Mouse (Mus musculus) erythroblast, adult 5-6 weeks (primary cell): ENCODE measurements around the gene Zfp655. TPM values are rescaled to one million over a fixed set of nuclear protein-coding genes. Genes with fewer than 3 reads are reported as not detected.
"Not testable (repeated sequence)": the region's sequence is repeated elsewhere in the genome, so short reads cannot be mapped to it uniquely, and the experiment has no call there.

Experiments
- ATAC-seq: replicated peaks from 2 replicates; pipeline ENCODE4 v1.8.0; 2016; ENCODE audit warnings: moderate number of reproducible peaks, mild to moderate bottlenecking, moderate TSS enrichment, inconsistent platforms; ENCODE audit not compliant: poor library complexity, low FRiP score, severe bottlenecking
- total RNA-seq, 2 experiments: library from RNA; stranded (forward) in 1 of 2; stranded (reverse) in 1 of 2; fragments of 150-400 nt in 1 of 2; fragments of 200-764, 138-1000 nt in 1 of 2; gene quantifications; 2 replicates each; pipeline versions ENCODE4 v1.2.3 to v1.2.4; 2015 to 2017; ENCODE audit warnings: low replicate concordance in 2 of 2

Gene Zfp655
- 24.8 and 33.9 TPM in 2 replicates for total RNA-seq (2015; ENCODE audit: low replicate concordance)
- total RNA-seq (2017; ENCODE audit: low replicate concordance) = 36.8 and 44.6 TPM in 2 replicates

DNA sequence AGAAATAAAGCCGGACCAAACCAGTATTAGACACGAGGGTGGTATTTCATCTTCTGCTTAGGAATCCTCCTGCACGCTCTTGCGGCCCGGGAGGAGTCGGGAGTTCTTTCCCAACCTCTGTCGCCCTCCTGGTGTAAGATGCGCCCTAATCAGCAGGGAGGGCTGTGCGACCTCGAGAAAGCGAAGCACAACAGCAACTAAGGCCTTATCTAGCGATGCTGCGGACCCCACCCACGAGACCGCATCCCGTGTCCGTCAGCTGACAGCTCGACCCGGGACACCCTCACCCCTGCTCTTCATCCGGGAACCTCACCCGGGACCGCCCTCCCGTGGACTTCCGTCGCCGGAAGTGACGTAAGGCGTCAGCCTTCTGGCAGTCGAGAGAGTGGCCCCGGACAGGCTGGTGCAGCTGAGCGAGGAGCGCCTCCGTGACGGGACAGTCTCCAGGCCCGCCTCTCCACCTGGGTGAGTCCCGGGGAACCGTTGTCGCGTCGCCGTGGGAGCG is at the start of gene Zfp655:
Gene Zfp655 (plus strand): TSS at position 349 of the 505 bp plus-strand sequence.
- ATAC-seq = peak; percentile 97

DNA sequence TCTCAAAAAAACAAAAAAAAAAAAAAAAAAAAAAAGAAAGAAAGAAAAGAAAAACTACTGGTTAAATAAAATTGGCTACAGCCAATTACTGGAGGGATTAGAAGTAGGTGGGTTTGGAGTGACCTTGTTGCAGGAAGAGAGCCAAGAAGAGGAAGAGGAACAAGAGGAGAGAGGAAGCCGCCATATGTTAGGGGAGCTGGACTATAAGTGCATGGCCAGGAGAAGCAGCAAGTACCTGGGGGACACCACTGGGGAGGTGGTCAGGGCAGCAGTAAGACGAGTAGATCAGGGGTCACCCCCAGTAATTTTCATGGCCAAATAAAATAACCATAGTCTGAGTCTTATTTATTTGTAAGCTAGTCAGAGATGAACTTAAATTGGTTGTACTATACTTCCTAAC is 46.3 kb upstream of the Zfp655 start:
- no peak for ATAC-seq

DNA sequence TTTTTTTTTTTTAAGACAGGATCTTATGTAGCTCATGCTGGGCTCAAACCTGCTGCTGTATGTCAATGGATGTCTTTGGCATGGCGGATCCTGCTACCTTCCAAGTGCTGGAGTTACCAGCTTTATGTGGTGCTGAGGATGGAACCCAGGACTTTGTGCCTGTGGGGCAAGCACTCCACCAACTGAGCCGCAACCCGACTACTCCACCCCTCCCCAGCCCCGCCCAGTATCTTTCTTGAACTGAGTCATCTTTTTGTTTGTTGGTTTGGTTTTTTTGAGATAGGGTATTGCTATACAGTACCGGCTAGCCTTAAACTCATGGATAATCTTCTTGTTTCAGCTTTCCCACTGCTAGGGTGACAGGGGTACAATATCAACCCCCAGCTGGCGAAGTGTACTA is 42.1 kb upstream of the Zfp655 start:
- no peak for ATAC-seq

DNA sequence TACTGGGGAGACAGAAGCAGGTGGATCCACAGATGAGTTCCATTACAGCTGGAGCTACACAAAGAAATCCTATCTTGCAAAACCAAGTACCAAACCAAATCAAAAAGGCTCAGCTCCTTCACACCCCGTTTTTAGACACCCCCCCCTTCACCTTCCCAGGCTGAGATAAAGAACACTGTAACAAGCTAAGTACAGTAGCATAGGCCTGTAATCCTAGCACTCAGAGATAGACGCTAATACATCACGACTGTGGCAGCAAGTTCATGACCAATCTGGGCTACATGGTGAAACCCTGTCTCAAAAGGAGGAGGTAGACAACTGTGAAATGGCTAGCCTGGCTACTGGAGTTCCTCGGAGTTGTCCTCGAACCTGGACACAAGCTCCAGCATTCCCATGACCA is 41.1 kb upstream of the Zfp655 start:
- ATAC-seq = no peak

DNA sequence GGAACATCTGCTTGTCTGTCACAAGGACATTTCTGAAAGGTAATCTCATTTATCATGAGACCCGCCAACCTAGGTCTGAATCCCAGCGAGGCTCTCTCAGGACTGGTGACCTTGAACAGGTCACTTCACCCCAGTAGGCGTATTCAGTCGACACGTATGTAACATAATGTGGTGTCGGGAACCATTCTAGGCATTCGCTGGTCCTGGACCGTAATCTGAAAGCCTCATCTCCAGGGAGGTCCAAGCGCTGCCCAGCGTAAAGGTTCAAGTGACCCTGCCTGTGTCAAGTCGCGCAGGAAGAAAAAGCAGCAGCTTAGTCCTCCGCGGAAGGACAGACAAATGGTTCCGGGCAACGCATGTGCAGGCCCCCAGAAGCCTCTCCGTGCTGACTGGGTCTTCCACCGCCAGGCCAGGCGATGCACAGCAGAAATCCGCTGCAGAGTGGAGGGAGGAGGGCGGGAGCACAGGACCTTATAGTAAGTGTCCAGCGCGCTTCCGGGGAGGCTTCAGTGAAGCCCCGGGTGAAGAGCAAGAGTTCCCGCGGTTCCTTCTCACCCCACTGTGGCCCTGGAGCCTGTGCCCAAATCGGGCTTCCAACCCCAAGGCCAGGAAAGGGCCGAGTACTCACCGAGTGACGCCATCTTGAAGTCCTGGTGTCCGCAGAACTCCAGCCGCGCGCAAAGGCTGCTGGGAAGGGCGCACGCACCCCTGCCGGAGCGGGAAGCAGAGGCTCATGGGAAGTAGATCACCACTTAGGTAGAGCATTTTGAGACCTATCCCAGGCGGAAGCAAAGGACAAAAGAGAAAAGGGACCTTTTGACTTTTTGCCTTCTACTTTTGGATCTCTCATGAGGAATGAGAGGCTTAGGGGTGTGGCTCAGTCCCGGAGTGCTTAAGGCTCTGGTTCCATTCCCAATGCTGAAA is 40.4 kb upstream of the Zfp655 start:
- peak; percentile 96 for ATAC-seq

DNA sequence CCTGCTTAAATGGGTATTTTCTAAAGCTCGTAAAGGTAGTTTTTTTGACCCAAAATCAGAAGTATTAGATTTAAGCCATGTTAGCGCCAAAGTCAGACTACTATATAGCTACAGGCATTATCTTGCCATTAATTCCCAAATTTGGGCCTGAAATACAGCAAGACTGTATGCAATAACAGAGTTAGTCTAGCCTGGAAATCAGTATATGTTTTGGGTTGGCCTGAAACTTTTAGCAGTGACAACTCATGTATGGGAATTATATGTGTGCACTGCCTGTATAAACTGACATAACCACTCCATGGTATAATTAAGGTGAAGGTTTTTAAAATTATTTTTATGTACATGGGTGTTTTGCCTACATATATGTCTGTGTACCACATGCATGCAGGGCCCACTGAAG is 39.6 kb upstream of the Zfp655 start, which contains the start of gene Atp5j2:
Gene Atp5j2 (minus strand): TSS at position 101 of the 400 bp plus-strand sequence.
- ATAC-seq = no peak

DNA sequence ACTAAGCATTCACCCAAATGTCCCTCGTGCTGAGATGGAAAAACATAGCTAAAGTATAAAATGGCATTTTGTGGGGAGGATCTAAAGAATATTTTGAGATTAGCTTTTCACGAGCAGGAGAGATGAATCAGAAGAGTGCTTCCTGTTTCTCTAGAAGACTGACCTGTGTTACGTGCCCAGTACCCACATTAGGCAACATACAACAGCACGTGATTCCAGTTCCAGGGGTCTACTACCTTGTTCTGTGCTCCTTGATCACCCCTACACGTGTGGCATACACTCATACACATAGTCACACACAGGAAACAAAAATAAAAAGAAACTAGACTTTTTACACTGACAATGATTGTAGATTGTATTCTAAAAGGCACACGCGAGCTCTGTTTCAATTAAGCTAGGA is 31.1 kb upstream of the Zfp655 start:
- no peak for ATAC-seq

DNA sequence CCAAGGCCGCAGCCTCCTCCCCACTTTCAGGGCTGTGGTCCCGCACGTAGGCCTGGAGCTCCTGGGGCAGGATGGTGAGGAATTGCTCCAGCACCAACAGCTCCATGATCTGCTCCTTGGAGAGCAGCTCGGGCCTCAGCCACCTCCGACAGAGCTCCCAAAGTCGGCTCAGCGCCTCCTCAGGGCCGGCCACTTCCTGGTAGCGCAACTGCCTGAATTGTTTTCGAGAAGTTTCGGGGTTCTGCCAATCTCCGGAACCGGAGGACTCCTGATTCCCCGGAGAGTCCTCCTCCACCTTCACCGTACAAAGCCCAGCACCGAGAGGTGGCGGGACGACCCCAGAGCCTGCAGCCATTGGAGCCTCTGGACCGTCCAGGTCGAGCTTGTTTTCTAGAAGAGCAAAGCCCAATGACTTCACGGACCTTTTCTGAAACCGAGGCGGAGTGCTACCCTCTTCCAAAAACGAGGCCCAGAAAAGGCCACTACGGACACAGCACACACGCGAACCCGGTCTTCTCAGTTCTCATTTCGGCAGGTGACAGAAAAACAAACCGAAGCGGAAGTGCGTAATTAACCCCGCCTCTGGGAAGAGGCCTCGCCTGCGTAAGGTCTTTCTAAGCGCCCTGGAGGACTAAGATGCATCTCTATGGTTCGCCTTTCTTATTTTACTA is 30.1 kb upstream of the Zfp655 start, which contains the start of gene Zkscan14:
Gene Zkscan14 (minus strand): TSS at position 548 of the 671 bp plus-strand sequence.
- peak; percentile 73 for ATAC-seq

DNA sequence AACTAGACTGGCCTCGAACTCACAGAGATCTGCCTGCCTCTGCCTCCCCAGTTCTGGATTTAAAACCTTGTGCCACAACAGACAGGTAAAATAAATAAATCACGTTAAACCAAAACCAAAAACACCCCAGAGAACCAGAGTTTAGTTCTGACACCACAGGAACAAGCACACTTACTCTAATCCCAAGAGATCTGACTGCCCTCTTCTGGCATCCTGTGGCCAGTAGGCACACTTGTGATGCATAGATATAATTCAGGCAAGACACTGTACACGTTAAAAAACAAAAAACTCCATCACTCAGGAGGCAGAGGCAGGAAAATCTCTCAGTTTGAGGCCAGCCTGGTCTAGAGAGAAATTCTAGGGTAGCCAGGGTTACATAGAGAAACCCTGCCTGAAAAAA is 29.1 kb upstream of the Zfp655 start:
- ATAC-seq = no peak

DNA sequence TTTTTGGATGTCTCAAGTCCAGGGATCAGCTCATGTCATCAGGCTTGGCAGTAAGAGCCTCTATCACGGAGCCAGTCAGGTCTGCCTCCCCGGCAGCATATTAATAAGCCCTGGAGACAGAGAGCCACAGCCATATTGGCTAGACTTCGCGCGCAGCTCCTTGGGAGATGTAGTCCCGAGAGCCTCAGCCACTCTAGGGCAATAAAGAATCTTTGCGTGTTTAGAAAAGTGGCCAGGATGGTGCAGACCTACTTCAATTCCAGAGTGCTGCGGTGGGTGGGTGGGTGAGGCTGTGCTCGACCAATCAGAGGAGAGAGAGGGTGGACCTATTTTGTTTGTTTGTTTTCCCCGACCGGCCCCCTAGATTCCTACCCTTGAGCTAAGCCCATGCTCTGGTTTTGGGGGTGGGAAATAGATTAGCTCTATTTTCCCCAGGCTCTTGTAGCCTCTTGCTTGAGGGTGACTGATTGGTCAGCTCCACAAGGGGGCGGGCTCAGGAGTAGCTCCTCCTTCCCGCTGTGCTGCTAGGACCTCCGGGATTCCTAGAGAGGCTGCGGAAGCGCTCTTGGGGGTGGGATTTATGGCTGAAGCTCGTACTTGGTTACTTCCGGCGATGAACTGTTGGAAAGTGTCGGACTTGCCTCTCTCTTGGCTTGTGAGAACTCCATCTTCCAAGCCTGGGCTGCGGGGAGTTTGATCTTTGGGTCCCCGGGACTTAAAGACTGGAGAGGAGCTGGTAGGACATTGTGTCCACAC is 27.4 kb upstream of the Zfp655 start, which contains the start of gene Zkscan5:
Gene Zkscan5 (plus strand): TSS at position 627 of the 756 bp plus-strand sequence.
- ATAC-seq = peak; percentile 88

DNA sequence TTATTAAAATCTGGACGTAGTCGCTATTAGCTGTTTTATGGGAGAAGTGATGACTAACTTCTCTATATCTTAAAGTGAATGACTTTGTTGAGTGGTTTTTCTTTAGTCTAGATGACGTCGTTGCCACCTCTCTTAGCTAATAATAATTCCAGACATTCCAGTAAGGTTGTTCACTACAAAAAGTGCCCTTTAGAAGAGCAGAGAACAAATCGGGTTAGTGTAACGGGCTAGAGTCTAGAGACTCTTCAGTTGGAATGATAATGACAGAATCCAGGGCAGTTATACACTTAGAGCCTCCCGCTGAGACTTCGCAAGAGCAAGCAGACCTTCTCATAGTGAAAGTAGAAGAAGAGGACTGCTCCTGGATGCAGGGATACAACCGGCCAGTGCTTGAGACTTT is 26.5 kb upstream of the Zfp655 start:
- ATAC-seq = no peak

DNA sequence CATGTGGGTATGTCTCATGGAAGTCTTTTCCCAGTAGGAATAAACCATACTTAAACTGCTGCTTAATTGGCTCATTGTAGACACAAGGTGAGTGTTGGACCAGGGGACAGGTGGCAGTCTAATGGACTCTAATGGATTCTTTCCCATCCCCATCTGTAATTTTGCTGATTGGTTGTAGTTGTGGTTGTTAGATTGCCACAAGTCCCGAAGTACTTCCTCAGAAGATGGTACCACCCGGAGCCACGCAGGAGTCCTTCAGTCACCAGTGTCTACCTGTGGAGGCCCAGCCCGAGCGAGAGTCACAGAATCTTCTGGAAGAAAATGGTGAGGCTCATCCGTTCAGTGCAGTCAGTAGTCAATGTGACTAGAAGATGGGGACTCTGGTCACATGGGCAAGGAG is 24.1 kb upstream of the Zfp655 start:
- no peak for ATAC-seq

DNA sequence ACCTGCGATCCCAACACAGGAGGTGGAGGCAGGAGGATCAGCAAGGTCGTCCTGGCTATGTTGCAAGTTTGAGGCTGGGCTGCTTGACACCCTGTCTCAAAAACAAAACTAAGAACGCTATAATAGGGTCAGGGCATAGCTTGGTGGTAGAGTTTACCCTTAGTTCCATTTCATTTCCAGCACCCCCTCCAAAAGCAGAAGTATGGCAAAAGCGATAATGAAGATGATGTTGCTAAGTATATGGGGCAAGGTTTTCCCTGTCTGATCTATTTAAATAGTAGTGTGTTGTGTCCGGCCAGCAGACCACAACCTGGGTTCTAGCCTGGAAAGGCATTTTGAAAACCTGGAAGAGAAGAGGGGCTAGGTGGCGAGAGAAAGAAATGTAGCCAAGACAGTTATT is 23.6 kb upstream of the Zfp655 start:
- ATAC-seq = no peak

DNA sequence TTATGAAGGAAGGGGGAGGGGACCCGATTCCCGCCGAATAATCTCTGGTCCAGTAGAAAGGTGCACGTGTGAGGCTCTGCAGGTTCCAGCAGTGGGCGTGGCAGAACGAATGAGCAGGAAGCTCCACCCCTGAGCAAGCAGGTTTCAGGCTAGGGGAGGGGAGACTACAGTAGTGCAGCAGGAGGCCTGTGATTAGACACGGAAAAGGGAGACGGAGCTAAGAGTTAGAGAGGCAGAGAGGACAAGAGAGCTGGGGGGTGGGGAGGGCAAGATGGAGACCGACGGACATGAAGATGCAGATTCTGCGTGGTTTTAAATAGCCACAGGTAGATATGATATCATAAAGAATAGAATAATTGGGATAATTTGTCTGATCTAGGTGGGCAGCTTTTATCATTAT is 23.1 kb upstream of the Zfp655 start:
- ATAC-seq = not testable (repeated sequence)

DNA sequence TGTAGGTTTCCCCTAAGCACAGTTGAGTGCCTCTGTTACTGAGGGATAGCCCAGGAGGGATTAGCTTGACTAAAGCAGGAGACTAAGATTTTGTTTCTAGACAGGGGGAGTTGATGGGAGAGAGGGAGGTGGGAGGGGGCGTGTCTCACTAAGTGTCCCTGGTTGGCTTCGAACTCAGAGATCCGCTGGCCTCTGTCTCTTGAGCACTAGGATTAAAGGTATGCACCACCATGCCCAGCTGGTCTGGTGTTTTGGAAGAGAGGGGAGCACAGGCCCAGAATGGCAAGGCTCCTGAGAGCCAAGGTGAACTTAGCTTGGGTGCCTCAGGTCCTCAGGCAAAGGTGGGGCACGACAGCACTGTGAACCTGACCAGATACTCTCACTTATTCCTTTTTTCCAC is 20.2 kb upstream of the Zfp655 start:
- no peak for ATAC-seq

DNA sequence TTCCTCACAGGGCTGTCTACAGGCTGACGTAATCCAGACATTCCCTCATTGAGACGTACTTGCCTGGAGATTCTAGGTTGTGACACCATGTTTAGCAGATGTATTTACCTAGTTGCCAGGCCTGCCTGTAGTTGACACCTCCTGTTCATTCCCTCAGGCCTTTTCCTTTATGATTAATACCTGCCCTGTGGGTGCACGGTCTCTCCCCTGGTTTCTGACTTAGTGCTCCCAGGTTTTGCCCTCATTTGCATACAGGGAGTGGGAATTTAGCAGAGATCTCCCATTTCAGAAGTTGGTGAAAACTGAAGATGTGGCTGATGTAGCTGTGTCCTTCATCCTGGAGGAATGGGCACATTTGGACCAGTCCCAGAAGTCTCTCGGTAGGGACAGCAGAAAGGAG is 19.3 kb upstream of the Zfp655 start:
- ATAC-seq = no peak

DNA sequence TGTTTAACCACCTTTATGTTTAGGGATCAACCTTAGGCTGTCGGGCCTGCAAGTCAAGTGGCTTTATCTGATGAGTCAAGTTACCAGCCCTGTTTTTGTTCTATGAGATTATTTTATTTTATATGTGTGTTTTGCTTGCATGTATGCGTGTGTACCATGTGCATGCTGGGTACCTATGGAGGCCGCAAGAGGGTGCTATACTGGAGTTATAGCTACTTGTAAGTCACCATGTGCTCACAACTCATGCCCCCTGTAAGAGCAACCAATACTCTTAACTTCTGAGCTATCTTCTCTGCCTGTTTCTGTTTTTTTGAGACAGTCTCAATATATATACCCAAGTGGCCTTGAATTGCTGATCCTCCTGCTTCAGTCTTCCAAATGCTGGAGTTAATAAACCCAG is 18.0 kb upstream of the Zfp655 start:
- ATAC-seq = no peak

DNA sequence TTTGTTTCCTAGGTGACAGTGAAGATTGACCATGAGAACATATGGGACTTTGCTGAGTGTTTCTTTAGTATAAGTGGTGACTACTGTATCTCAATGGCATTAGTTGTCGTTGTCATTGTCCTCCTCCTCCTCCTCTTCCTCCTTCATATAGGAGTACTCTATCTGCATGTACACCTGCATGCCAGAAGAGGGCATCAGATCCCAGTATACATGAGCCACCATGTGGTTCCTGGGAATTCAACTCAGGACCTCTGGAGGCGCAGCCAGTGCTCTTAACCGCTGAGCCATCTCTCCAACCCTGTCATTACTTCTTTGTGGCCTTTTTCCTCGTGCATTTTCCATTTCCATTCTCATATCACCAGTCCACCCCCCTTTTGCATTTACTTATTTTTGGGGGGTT is 16.8 kb upstream of the Zfp655 start:
- no peak for ATAC-seq

DNA sequence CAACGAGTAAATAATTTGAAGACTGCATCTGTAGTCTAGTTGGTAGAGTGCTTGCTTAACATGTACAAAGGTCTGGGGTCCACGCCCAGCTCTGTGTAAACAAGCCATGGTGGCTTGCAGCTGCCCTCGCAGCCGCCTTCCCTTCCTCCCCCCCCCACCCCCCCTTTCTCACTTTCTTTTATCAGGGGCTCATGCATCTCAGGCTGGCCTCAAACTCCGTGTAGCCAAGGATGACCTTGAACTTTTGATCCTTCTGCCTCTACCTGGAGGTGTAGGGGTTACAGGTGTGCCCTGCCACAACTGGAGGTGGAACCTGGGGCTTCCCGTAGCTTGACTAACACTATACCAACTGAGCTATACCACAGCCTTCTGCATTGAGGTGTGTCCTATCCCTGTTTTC is 13.8 kb upstream of the Zfp655 start:
- ATAC-seq = no peak

DNA sequence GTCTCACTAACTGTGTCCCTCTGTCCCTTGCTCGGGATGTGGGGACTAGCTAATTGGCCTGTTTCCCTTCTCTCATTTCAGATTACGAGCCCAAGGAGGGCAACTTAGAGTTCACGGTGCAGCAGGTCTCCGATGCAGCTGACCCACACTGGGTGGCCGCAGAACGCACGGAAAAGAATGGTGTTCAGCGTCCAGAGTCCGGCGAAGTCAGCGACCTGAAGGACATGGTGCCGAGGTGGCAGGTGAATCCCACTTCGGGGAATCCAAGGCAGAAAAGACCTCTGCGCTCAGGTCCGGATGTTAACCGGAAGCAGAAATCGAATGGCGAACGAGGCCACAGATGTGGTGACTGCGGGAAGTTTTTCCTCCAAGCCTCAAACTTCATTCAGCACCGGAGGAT is 13.3 kb upstream of the Zfp655 start:
- ATAC-seq = no peak
